17 mouse cellular contexts compared by ENCODE assay signal in the genomic region with DNA sequence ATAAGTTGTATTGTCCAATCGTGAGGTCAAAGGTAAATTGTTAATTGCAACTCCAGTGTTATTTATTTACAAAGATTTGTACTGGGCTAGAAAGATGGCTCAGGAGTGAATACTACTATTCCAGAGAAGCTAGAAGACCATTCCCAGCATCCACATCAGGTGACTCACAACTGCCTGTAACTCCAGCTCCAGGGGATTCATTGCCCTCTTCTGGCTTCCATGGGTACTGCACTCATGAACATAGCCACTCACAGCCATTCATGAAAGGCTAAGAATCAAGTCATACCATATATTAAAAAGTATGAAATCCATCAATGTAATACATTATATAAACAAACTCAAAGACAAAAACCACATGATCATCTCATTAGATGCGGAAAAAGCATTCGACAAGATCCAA.
DNase-seq lines count a peak whose midpoint lies in the region; ATAC-seq and TF ChIP-seq lines count a peak whose summit lies in the region.
"Had no signal": no experiment of that assay in that cellular context is flagged by ENCODE, and none has a peak within 500 bp of the region (broad histone marks: within the 10 kb centered on the region; RNA-seq: fewer than 3 reads in every experiment).

No protein-coding gene starts in this region.

- H3K9ac ChIP-seq in kidney, embryonic 15.5 days: no peak overlapping the region
- H3K9ac ChIP-seq in midbrain, postnatal 0 days (replicated peaks; ENCODE audit: low read length, poor library complexity, severe bottlenecking): no peak overlapping the region
- H3K9ac ChIP-seq: embryonic facial prominence, embryonic 13.5 days; limb, embryonic 13.5 days; neural tube, embryonic 15.5 days had no signal

- H3K9me3 ChIP-seq in kidney, embryonic 15.5 days (replicated peaks): no peaks in the 10 kb centered on the region
- no peaks in the 10 kb centered on the region for H3K9me3 ChIP-seq in midbrain, postnatal 0 days (ENCODE audit: low read length)
- no peaks in the 10 kb centered on the region for H3K9me3 ChIP-seq in midbrain, embryonic 10.5 days (replicated peaks)
- H3K9me3 ChIP-seq: embryonic facial prominence, embryonic 13.5 days; limb, embryonic 13.5 days; neural tube, embryonic 15.5 days had no signal

- no peaks in the 10 kb centered on the region for H3K4me1 ChIP-seq in kidney, embryonic 15.5 days
- H3K4me1 ChIP-seq in midbrain, postnatal 0 days (ENCODE audit: insufficient read depth, low read length): no peaks in the 10 kb centered on the region
- H3K4me1 ChIP-seq in midbrain, embryonic 10.5 days: no peaks in the 10 kb centered on the region
- H3K4me1 ChIP-seq: embryonic facial prominence, embryonic 13.5 days; limb, embryonic 13.5 days; neural tube, embryonic 15.5 days had no signal

- no peak overlapping the region for H3K4me2 ChIP-seq in kidney, embryonic 15.5 days
- H3K4me2 ChIP-seq in midbrain, postnatal 0 days (ENCODE audit: low read depth, low read length, poor library complexity, severe bottlenecking): no peak overlapping the region
- H3K4me2 ChIP-seq: embryonic facial prominence, embryonic 13.5 days; limb, embryonic 13.5 days; neural tube, embryonic 15.5 days had no signal

- peak; percentile 3 for DNase-seq in adrenal gland, postnatal 10 days
- no peak for DNase-seq in adrenal gland, postnatal 4 days (ENCODE audit: low spot score in 2 of 2)
- DNase-seq in kidney, adult 9 months: peak; percentile 43
- no peak for DNase-seq in midbrain, postnatal 0 days (ENCODE audit: low spot score)
- no peak for DNase-seq in midbrain, embryonic 10.5 days (ENCODE audit: low spot score)
- no peak for DNase-seq in spleen, adult 12 weeks (ENCODE audit: low spot score)
- no peak for DNase-seq in right cerebral cortex, postnatal 14 days
- DNase-seq: gastrocnemius, postnatal 36 days; lung, adult 2 months; right cerebral cortex, adult 18-20 months; thymus, postnatal 36 days had no signal

- no peak for ATAC-seq in kidney, embryonic 15.5 days (replicated peaks; ENCODE audit: low FRiP score)
- ATAC-seq in midbrain, postnatal 0 days (ENCODE audit: low FRiP score): no peak
- ATAC-seq: activated CD4-positive, CD25-positive, alpha-beta regulatory T cell, adult 4 months; intestine, embryonic 16.5 days had no signal

- H3K27me3 ChIP-seq in kidney, embryonic 15.5 days: no peaks in the 10 kb centered on the region
- H3K27me3 ChIP-seq in midbrain, postnatal 0 days (ENCODE audit: insufficient read depth, low read length): no peaks in the 10 kb centered on the region
- H3K27me3 ChIP-seq in midbrain, embryonic 10.5 days (ENCODE audit: low read depth, poor library complexity, severe bottlenecking): no peaks in the 10 kb centered on the region
- H3K27me3 ChIP-seq: embryonic facial prominence, embryonic 13.5 days; limb, embryonic 13.5 days; neural tube, embryonic 15.5 days had no signal

- H3K36me3 ChIP-seq in kidney, embryonic 15.5 days: no peaks in the 10 kb centered on the region
- H3K36me3 ChIP-seq in midbrain, postnatal 0 days (ENCODE audit: insufficient read depth, low read length): no peaks in the 10 kb centered on the region
- no peaks in the 10 kb centered on the region for H3K36me3 ChIP-seq in midbrain, embryonic 10.5 days
- H3K36me3 ChIP-seq: embryonic facial prominence, embryonic 13.5 days; limb, embryonic 13.5 days; neural tube, embryonic 15.5 days had no signal

- TF ChIP-seq CTCF in midbrain, postnatal 0 days (IDR thresholded peaks at IDR 0.05): peak; percentile 43

- no peak overlapping the region for H3K4me3 ChIP-seq in kidney, embryonic 15.5 days (replicated peaks)
- no peak overlapping the region for H3K4me3 ChIP-seq in midbrain, postnatal 0 days (ENCODE audit: low read depth, low read length)
- H3K4me3 ChIP-seq in midbrain, embryonic 10.5 days: no peak overlapping the region
- H3K4me3 ChIP-seq: embryonic facial prominence, embryonic 13.5 days; limb, embryonic 13.5 days; neural tube, embryonic 15.5 days had no signal

- no peak overlapping the region for H3K27ac ChIP-seq in kidney, embryonic 15.5 days
- H3K27ac ChIP-seq in midbrain, postnatal 0 days (ENCODE audit: low read depth, low read length): no peak overlapping the region
- no peak overlapping the region for H3K27ac ChIP-seq in midbrain, embryonic 10.5 days (replicated peaks)
- H3K27ac ChIP-seq: embryonic facial prominence, embryonic 13.5 days; limb, embryonic 13.5 days; neural tube, embryonic 15.5 days had no signal

- 97% methylated on average over 3 of the region's 3 CpGs for WGBS in kidney, embryonic 15.5 days
- 99% methylated on average over 3 of the region's 3 CpGs for WGBS in midbrain, postnatal 0 days
- WGBS in midbrain, embryonic 10.5 days: 94% methylated on average over 3 of the region's 3 CpGs

Comparison
In these comparisons a context has a peak if more than half of its experiments do, and no peak if none do; other contexts are left out.
1. DNase-seq: peak in adrenal gland, postnatal 10 days (single experiment) and kidney, adult 9 months (single experiment); none in adrenal gland, postnatal 4 days (0 of 2), midbrain, postnatal 0 days (single experiment), midbrain, embryonic 10.5 days (single experiment), spleen, adult 12 weeks (single experiment) and right cerebral cortex, postnatal 14 days (single experiment).